Mouse (Mus musculus): ENCODE measurements around the gene Snx8.

- TF ChIP-seq GATA1 (IDR thresholded peaks at IDR 0.05; ENCODE audit: low read length) (no peak), TAL1 (IDR thresholded peaks at IDR 0.05; ENCODE audit: low read length) (no peak)
Measured at GRCm38 (mm10) chr5:140339836-140340235, 49.2 kb downstream of the Snx8 start.

All from erythroblast, embryonic 14.5 days (primary cell).